Mouse (Mus musculus) liver, embryonic 14.5 days (tissue): Measurements from ENCODE around the gene Snta1. TPM values are rescaled to one million over a fixed set of nuclear protein-coding genes. Genes with fewer than 3 reads are reported as not detected.
A peak's percentile ranks its signal among the peaks of the same experiment; 100 is the strongest.

Experiments used
- ATAC-seq: fragments of 200-750 bp; cut with Nextera tagmentation; 2 replicates; pipeline ENCODE4 v1.8.0; 2017; ENCODE audit warnings: moderate number of reproducible peaks, mild to moderate bottlenecking, moderate library complexity; ENCODE audit not compliant: insufficient read depth
- DNase-seq, 3 experiments: peaks; one replicate each; pipeline ENCODE4 v3.0.0-alpha.2; 2012 to 2013; ENCODE audit warnings: low read depth in 3 of 3, low spot score in 3 of 3
- H3K27ac ChIP-seq: fragments of 300-500 bp; sonication (generic); 2 replicates; pipeline ENCODE4 v1.5.1; 2014; ENCODE audit warnings: moderate library complexity, mild to moderate bottlenecking, control low read depth, inconsistent platforms
- H3K27me3 ChIP-seq: fragments of 300-500 bp; sonication (generic); 2 replicates; pipeline ENCODE4 v1.6.1; 2014; ENCODE audit warnings: mild to moderate bottlenecking, low read length, moderate library complexity; ENCODE audit not compliant: control insufficient read depth, insufficient read depth
- H3K36me3 ChIP-seq: fragments of 300-500 bp; sonication (generic); replicated peaks from 2 replicates; pipeline ENCODE4 v1.6.1; 2014; ENCODE audit warnings: low read depth; ENCODE audit not compliant: control insufficient read depth, insufficient read depth
- H3K4me1 ChIP-seq, 2 experiments: fragments of 200-500 bp in 1 of 2; fragments of 300-500 bp in 1 of 2; sonication (generic) in 1 of 2; replicated peaks; 2 replicates each; pipeline ENCODE4 v1.6.1; 2012 to 2014; ENCODE audit warnings: antibody characterized with exemption in 1 of 2, inconsistent platforms in 1 of 2, low read length in 1 of 2; ENCODE audit not compliant: control insufficient read depth in 2 of 2, insufficient read depth in 2 of 2
- H3K4me2 ChIP-seq: fragments of 300-500 bp; sonication (generic); 2 replicates; pipeline ENCODE4 v1.6.1; 2014; ENCODE audit warnings: low read depth, mild to moderate bottlenecking, control low read depth, moderate library complexity
- H3K4me3 ChIP-seq, 2 experiments: fragments of 200-500 bp in 1 of 2; fragments of 300-500 bp in 1 of 2; sonication (generic) in 1 of 2; 2 replicates each; pipeline ENCODE4 v1.5.1; 2012 to 2014; ENCODE audit warnings: low read depth in 2 of 2, low read length in 2 of 2, mild to moderate bottlenecking in 2 of 2, control low read depth in 1 of 2, inconsistent platforms in 1 of 2, moderate library complexity in 1 of 2; ENCODE audit not compliant: insufficient read depth in 1 of 2
- H3K9ac ChIP-seq: fragments of 300-500 bp; sonication (generic); replicated peaks from 2 replicates; pipeline ENCODE4 v1.6.1; 2014; ENCODE audit warnings: mild to moderate bottlenecking, control low read depth, moderate library complexity
- H3K9me3 ChIP-seq: fragments of 300-500 bp; sonication (generic); 2 replicates; pipeline ENCODE4 v1.6.1; 2016; ENCODE audit warnings: low read length, mixed read lengths; ENCODE audit not compliant: control insufficient read depth
- CTCF ChIP-seq: IDR thresholded peaks from 2 replicates; pipeline ENCODE4 v1.5.1; 2016; ENCODE audit warnings: antibody characterized with exemption, low read depth, control low read depth
- EP300 ChIP-seq: IDR thresholded peaks from 2 replicates; pipeline ENCODE4 v1.6.1; 2016; ENCODE audit warnings: antibody characterized with exemption, low read depth
- WGBS: fragments of 180-500 bp; shearing (Covaris S2); extraction: QIAGEN DNeasy Blood & Tissue Kit; methylation state at CpG from one replicate; pipeline ENCODE4 v1.1.7; 2014; ENCODE audit not compliant: insufficient replicate concordance; 5-methylcytosine and 5-hydroxymethylcytosine counted together
- polyA plus RNA-seq, 2 experiments: library from polyadenylated mRNA; depleted of rRNA in 1 of 2; stranded (reverse) in 1 of 2; unstranded in 1 of 2; fragments of >200 nt; fragmentation: Nextera tagmentation in 1 of 2; extraction: Ambion mirVana in 1 of 2; gene quantifications; 2 replicates each; pipeline versions ENCODE4 v1.2.1 to v1.2.3; 2012 to 2014

The Snta1 gene
- polyA plus RNA-seq, 2 experiments = 0.70 to 1.6 TPM

- Histone ChIP-seq H3K4me1 (peaks cover 0 to 6% of the 10 kb centered on the region in 2 experiments; a peak in 2 of 4 replicates), H3K27me3 (no peaks in the 10 kb centered on the region), H3K4me2 (no peak overlapping the region), H3K27ac (no peak overlapping the region), H3K4me3 (no peak overlapping the region), H3K9ac (no peak overlapping the region), H3K9me3 (no peaks in the 10 kb centered on the region), H3K36me3 (no peaks in the 10 kb centered on the region)
- peak; percentile 72 for ATAC-seq
- TF ChIP-seq CTCF (no peak), EP300 (no peak)
- peak in 1 of 3 experiments; percentile 26 for DNase-seq
- 57% methylated on average over 11 of the region's 11 CpGs for WGBS
Measured at GRCm38 (mm10) chr2:154390180-154390964, 17.5 kb downstream of the Snta1 start.

- no peak overlapping the region for H3K4me2 ChIP-seq
- DNase-seq = no peak
- TF ChIP-seq CTCF (no peak), EP300 (no peak)
- no peaks in the 10 kb centered on the region for H3K36me3 ChIP-seq
- no peak overlapping the region for H3K4me3 ChIP-seq
- H3K9ac ChIP-seq = no peak overlapping the region
- WGBS = 74% methylated on average over 7 of the region's 7 CpGs
- H3K27me3 ChIP-seq = no peaks in the 10 kb centered on the region
- no peaks in the 10 kb centered on the region for H3K4me1 ChIP-seq
- no peak overlapping the region for H3K27ac ChIP-seq
- ATAC-seq = no peak
- no peaks in the 10 kb centered on the region for H3K9me3 ChIP-seq
Measured at GRCm38 (mm10) chr2:154379103-154379502, 28.8 kb downstream of the Snta1 start.

GRCm38 (mm10) chr2:154374807-154375601 lies 32.9 kb downstream of the Snta1 start:
- no peak for DNase-seq

GRCm38 (mm10) chr2:154373961-154374632 lies 33.8 kb downstream of the Snta1 start:
- Histone ChIP-seq H3K4me1 (peaks cover 0 to 5% of the 10 kb centered on the region in 2 experiments; a peak in 1 of 4 replicates), H3K9me3 (no peaks in the 10 kb centered on the region), H3K4me3 (no peak overlapping the region), H3K9ac (no peak overlapping the region), H3K27ac (no peak overlapping the region), H3K4me2 (no peak overlapping the region), H3K36me3 (no peaks in the 10 kb centered on the region), H3K27me3 (no peaks in the 10 kb centered on the region)
- TF ChIP-seq EP300 (no peak), CTCF (peak; percentile 82)
- DNase-seq = peak; percentile 49 to 65 (median 50)
- ATAC-seq = no peak
- 50% methylated on average over 6 of the region's 6 CpGs for WGBS

More at GRCm38 (mm10) chr2:154374807-154375601, 32.9 kb downstream of the Snta1 start:
- no peaks in the 10 kb centered on the region for H3K36me3 ChIP-seq
- WGBS = 77% methylated on average over 6 of the region's 6 CpGs
- H3K9ac ChIP-seq = no peak overlapping the region
- H3K4me1 ChIP-seq = peaks cover 0 to 5% of the 10 kb centered on the region in 2 experiments; a peak in 1 of 4 replicates
- TF ChIP-seq EP300 (no peak), CTCF (no peak)
- H3K4me3 ChIP-seq = no peak overlapping the region
- H3K9me3 ChIP-seq = no peaks in the 10 kb centered on the region
- ATAC-seq = no peak
- no peak overlapping the region for H3K4me2 ChIP-seq
- H3K27me3 ChIP-seq = no peaks in the 10 kb centered on the region
- H3K27ac ChIP-seq = no peak overlapping the region
